Comparison of ENCODE assay signal across 7 mouse cellular contexts in the genomic region with DNA sequence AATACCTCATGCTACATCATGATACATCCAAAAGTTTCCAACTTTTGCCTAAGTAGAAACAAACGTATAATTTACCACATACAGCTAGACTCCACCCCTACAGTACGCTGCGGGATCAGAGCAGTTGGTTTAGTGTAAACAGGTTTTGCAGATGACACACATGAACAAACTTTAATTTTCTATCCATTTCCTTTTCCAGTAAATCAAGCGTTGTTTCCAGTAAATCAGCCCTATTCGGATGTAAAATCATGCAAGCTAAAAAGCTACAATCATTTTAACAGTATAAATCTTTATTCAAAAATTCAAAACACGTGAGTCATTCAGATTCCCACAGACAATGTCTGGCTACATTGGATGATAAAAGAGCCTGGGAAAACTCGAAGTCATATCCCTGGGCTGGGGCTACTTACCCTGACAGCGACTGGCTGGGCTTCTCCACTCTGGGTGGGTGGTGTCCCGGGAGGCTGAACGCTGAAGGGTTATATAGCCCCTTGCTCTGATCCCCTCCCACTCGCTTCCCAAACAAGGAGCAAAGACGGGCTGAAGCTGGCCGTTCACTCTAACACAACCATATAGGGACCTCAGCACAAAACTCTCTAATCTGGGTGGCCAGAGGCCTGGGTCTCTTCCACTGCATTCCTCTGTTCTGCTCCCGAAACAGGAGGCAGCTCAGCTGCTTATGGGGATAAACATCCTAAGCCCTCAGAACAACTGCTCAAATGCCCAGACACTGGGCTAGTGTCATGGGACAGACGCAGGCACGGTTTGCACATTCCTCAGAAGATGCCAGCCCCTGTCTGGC. TPM values are rescaled to one million over a fixed set of nuclear protein-coding genes. Genes with fewer than 3 reads are reported as not detected.
A peak's percentile ranks its signal among the peaks of the same experiment; 100 is the strongest.
DNase-seq lines count a peak whose midpoint lies in the region; ATAC-seq lines count a peak whose summit lies in the region.

A gene (minus strand): TSS at position 711 of the 802 bp plus-strand sequence.

- DNase-seq in urinary bladder, postnatal 10 days (ENCODE audit: low spot score), result peak; percentile 36
- DNase-seq in urinary bladder, adult 18-20 months (ENCODE audit: low spot score in 2 of 2), result no peak
- no peak for DNase-seq in hindbrain, embryonic 11.5 days (ENCODE audit: low spot score)
- DNase-seq in liver, embryonic 13.5 days, result no peak

- H3K9ac ChIP-seq in embryonic facial prominence, embryonic 15.5 days, result no peak within 1 kb of the TSS; the same call in 1 of the 2 replicates
- no peak within 1 kb of the TSS for H3K9ac ChIP-seq in hindbrain, embryonic 11.5 days (ENCODE audit: low read depth, low read length)
- no peak within 1 kb of the TSS for H3K9ac ChIP-seq in liver, embryonic 13.5 days
- no peak within 1 kb of the TSS; the same call in 1 of the 2 replicates for H3K9ac ChIP-seq in stomach, embryonic 15.5 days

- H3K27me3 ChIP-seq in embryonic facial prominence, embryonic 15.5 days, result no peaks in the 10 kb centered on the region
- no peaks in the 10 kb centered on the region for H3K27me3 ChIP-seq in hindbrain, embryonic 11.5 days (ENCODE audit: control insufficient read depth, insufficient read depth, low read length)
- H3K27me3 ChIP-seq in liver, embryonic 13.5 days, result no peaks in the 10 kb centered on the region
- H3K27me3 ChIP-seq in stomach, embryonic 15.5 days (replicated peaks), result no peaks in the 10 kb centered on the region

- H3K4me2 ChIP-seq in embryonic facial prominence, embryonic 15.5 days (replicated peaks), result peak within 1 kb of the TSS; percentile 40
- no peak within 1 kb of the TSS for H3K4me2 ChIP-seq in hindbrain, embryonic 11.5 days (replicated peaks; ENCODE audit: low read depth, low read length)
- H3K4me2 ChIP-seq in liver, embryonic 13.5 days, result 0 out of 2 replicates have a peak within 1 kb of the TSS, but pooled peaks have one; percentile 24
- peak within 1 kb of the TSS; percentile 35 for H3K4me2 ChIP-seq in stomach, embryonic 15.5 days

- no peaks in the 10 kb centered on the region for H3K9me3 ChIP-seq in embryonic facial prominence, embryonic 15.5 days (replicated peaks)
- H3K9me3 ChIP-seq in hindbrain, embryonic 11.5 days (ENCODE audit: control insufficient read depth, low read length), result no peaks in the 10 kb centered on the region
- no peaks in the 10 kb centered on the region for H3K9me3 ChIP-seq in liver, embryonic 13.5 days (replicated peaks)
- no peaks in the 10 kb centered on the region for H3K9me3 ChIP-seq in stomach, embryonic 15.5 days

- peaks cover 18% of the 10 kb centered on the region for H3K4me1 ChIP-seq in embryonic facial prominence, embryonic 15.5 days
- H3K4me1 ChIP-seq in hindbrain, embryonic 11.5 days (replicated peaks; ENCODE audit: control insufficient read depth, insufficient read depth, low read length), result no peaks in the 10 kb centered on the region
- H3K4me1 ChIP-seq in liver, embryonic 13.5 days (replicated peaks), result peaks cover 5% of the 10 kb centered on the region; the same call in 1 of the 2 replicates
- H3K4me1 ChIP-seq in stomach, embryonic 15.5 days, result no peaks in the 10 kb centered on the region

- H3K27ac ChIP-seq in embryonic facial prominence, embryonic 15.5 days (replicated peaks), result peak within 1 kb of the TSS; percentile 73
- H3K27ac ChIP-seq in hindbrain, embryonic 11.5 days (ENCODE audit: low read depth, low read length), result no peak within 1 kb of the TSS
- no peak within 1 kb of the TSS; the same call in 1 of the 2 replicates for H3K27ac ChIP-seq in liver, embryonic 13.5 days
- H3K27ac ChIP-seq in stomach, embryonic 15.5 days, result peak within 1 kb of the TSS; percentile 86

- ATAC-seq in embryonic facial prominence, embryonic 15.5 days (ENCODE audit: insufficient number of reproducible peaks, low FRiP score, low TSS enrichment, low read depth), result peak; percentile 80
- no peak for ATAC-seq in hindbrain, embryonic 11.5 days (ENCODE audit: low FRiP score)
- no peak for ATAC-seq in liver, embryonic 13.5 days (ENCODE audit: low read depth)
- ATAC-seq in stomach, embryonic 15.5 days (ENCODE audit: insufficient read depth, low FRiP score, low read depth), result peak; percentile 84
- ATAC-seq in erythroid progenitor cell, adult 5-6 weeks (replicated peaks; ENCODE audit: low FRiP score, poor library complexity, severe bottlenecking), result no peak

- H3K4me3 ChIP-seq in embryonic facial prominence, embryonic 15.5 days (replicated peaks), result peak within 1 kb of the TSS; percentile 29
- no peak within 1 kb of the TSS for H3K4me3 ChIP-seq in hindbrain, embryonic 11.5 days (ENCODE audit: low read depth, low read length)
- no peak within 1 kb of the TSS for H3K4me3 ChIP-seq in liver, embryonic 13.5 days (replicated peaks)
- H3K4me3 ChIP-seq in stomach, embryonic 15.5 days (replicated peaks), result peak within 1 kb of the TSS; percentile 40

- WGBS in embryonic facial prominence, embryonic 15.5 days, result 25% methylated on average over 16 of the region's 16 CpGs
- WGBS in hindbrain, embryonic 11.5 days, result 68% methylated on average over 16 of the region's 16 CpGs
- WGBS in liver, embryonic 13.5 days (ENCODE audit: insufficient replicate concordance), result 55% methylated on average over 16 of the region's 16 CpGs
- 32% methylated on average over 16 of the region's 16 CpGs for WGBS in stomach, embryonic 15.5 days

- H3K36me3 ChIP-seq in embryonic facial prominence, embryonic 15.5 days, result no peaks in the 10 kb centered on the region
- H3K36me3 ChIP-seq in hindbrain, embryonic 11.5 days (ENCODE audit: control insufficient read depth, insufficient read depth, low read length), result no peaks in the 10 kb centered on the region
- no peaks in the 10 kb centered on the region for H3K36me3 ChIP-seq in liver, embryonic 13.5 days
- H3K36me3 ChIP-seq in stomach, embryonic 15.5 days, result no peaks in the 10 kb centered on the region

RNA-seq across cellular contexts. Expression of the gene that starts here (rescaled TPM):
- polyA plus RNA-seq in embryonic facial prominence, embryonic 15.5 days (2015; fragmentation: Nextera tagmentation; extraction: Ambion mirVana), result 323 and 370 TPM in 2 replicates
- polyA plus RNA-seq in hindbrain, embryonic 11.5 days (2014; fragmentation: Nextera tagmentation; extraction: Ambion mirVana), result 36.8 and 41.7 TPM in 2 replicates
- polyA plus RNA-seq in liver, embryonic 13.5 days (2015; fragmentation: Nextera tagmentation; extraction: Ambion mirVana), result 23.9 and 24.4 TPM in 2 replicates
- 1,795 and 1,820 TPM in 2 replicates for polyA plus RNA-seq in stomach, embryonic 15.5 days (2015; fragmentation: Nextera tagmentation; extraction: Ambion mirVana)
- total RNA-seq in erythroid progenitor cell, adult 5-6 weeks (2015; ENCODE audit: low replicate concordance), result 1.4 TPM in 1 of 2 replicates, not detected in the other
- 0.77 TPM in 1 of 2 replicates, not detected in the other for total RNA-seq in erythroid progenitor cell, adult 5-6 weeks (2017; ENCODE audit: low replicate concordance)

Comparison
In these comparisons a context has a peak if more than half of its experiments do, and no peak if none do; other contexts are left out.
1. ATAC-seq: peak in embryonic facial prominence, embryonic 15.5 days (single experiment) and stomach, embryonic 15.5 days (single experiment); none in hindbrain, embryonic 11.5 days (single experiment), liver, embryonic 13.5 days (single experiment) and erythroid progenitor cell, adult 5-6 weeks (single experiment).
2. H3K27ac ChIP-seq: peak in embryonic facial prominence, embryonic 15.5 days (single experiment) and stomach, embryonic 15.5 days (single experiment); none in hindbrain, embryonic 11.5 days (single experiment) and liver, embryonic 13.5 days (single experiment).
3. H3K4me3 ChIP-seq: peak in embryonic facial prominence, embryonic 15.5 days (single experiment) and stomach, embryonic 15.5 days (single experiment); none in hindbrain, embryonic 11.5 days (single experiment) and liver, embryonic 13.5 days (single experiment).